Mouse (Mus musculus) myocyte (in vitro differentiated cells): Measurements from ENCODE around the gene Pfkfb2. TPM values are rescaled to one million over a fixed set of nuclear protein-coding genes. Genes with fewer than 3 reads are reported as not detected.

Experiments used
- H3K27me3 ChIP-seq: one replicate; pipeline ENCODE4 v1.6.1; 2011; ENCODE audit not compliant: control insufficient read depth, insufficient read depth, insufficient read length
- H3K36me3 ChIP-seq: one replicate; pipeline ENCODE4 v1.6.1; 2011; ENCODE audit not compliant: control insufficient read depth, insufficient read depth
- H3K4me2 ChIP-seq: one replicate; pipeline ENCODE4 v1.6.1; 2011; ENCODE audit warnings: low read depth, control low read depth
- H3K4me3 ChIP-seq: one replicate; pipeline ENCODE4 v1.5.1; 2011; ENCODE audit warnings: mild to moderate bottlenecking, control low read depth, moderate library complexity
- H3K79me2 ChIP-seq: one replicate; pipeline ENCODE4 v1.6.1; 2011; ENCODE audit not compliant: control insufficient read depth, insufficient read depth
- H3ac ChIP-seq: one replicate; pipeline ENCODE4 v1.6.1; 2011; ENCODE audit not compliant: control insufficient read depth, insufficient read length
- CEBPB ChIP-seq: IDR thresholded peaks from 2 replicates; pipeline ENCODE4 v1.6.1; 2011; ENCODE audit warnings: mild to moderate bottlenecking, moderate library complexity; ENCODE audit not compliant: poor library complexity, insufficient read depth, severe bottlenecking
- E2F4 ChIP-seq: IDR thresholded peaks from one replicate; pipeline ENCODE4 v1.6.1; 2011; ENCODE audit warnings: mild to moderate bottlenecking, control low read depth, moderate library complexity; ENCODE audit not compliant: insufficient read depth
- MAX ChIP-seq: IDR thresholded peaks from one replicate; pipeline ENCODE4 v1.6.1; 2011; ENCODE audit warnings: low read depth, mild to moderate bottlenecking, control low read depth
- MYOD1 ChIP-seq, 3 experiments: IDR thresholded peaks; one replicate each; pipeline ENCODE4 v1.6.1; 2011; ENCODE audit warnings: control low read depth in 2 of 3, low read depth in 2 of 3, mild to moderate bottlenecking in 2 of 3, moderate library complexity in 1 of 3; ENCODE audit not compliant: insufficient read length in 2 of 3, control insufficient read depth in 1 of 3
- MYOG ChIP-seq, 3 experiments: IDR thresholded peaks; one replicate each; pipeline ENCODE4 v1.6.1; 2011; ENCODE audit warnings: control low read depth in 2 of 3, low read depth in 2 of 3, mild to moderate bottlenecking in 2 of 3; ENCODE audit not compliant: insufficient read length in 2 of 3, control insufficient read depth in 1 of 3, insufficient read depth in 1 of 3
- POLR2A ChIP-seq: IDR thresholded peaks from one replicate; pipeline ENCODE4 v1.6.1; 2011; ENCODE audit warnings: low read depth, mild to moderate bottlenecking, control low read depth, moderate library complexity; ENCODE audit not compliant: insufficient read length
- POLR2AphosphoS2 ChIP-seq: IDR thresholded peaks from one replicate; pipeline ENCODE4 v1.6.1; 2011; ENCODE audit warnings: low read depth, control low read depth; ENCODE audit not compliant: insufficient read length
- REST ChIP-seq: IDR thresholded peaks from one replicate; pipeline ENCODE4 v1.6.1; 2011; ENCODE audit warnings: mild to moderate bottlenecking, control low read depth, moderate library complexity; ENCODE audit not compliant: insufficient read depth, insufficient read length
- SRF ChIP-seq: IDR thresholded peaks from one replicate; pipeline ENCODE4 v1.6.1; 2011; ENCODE audit warnings: low read depth; ENCODE audit not compliant: control insufficient read depth, insufficient read length
- TCF12 ChIP-seq: IDR thresholded peaks from one replicate; pipeline ENCODE4 v1.6.1; 2011; ENCODE audit warnings: mild to moderate bottlenecking, control low read depth; ENCODE audit not compliant: poor library complexity, insufficient read depth, severe bottlenecking
- TCF3 ChIP-seq: IDR thresholded peaks from one replicate; pipeline ENCODE4 v1.6.1; 2011; ENCODE audit warnings: low read depth, control low read depth; ENCODE audit not compliant: insufficient read length
- USF1 ChIP-seq: IDR thresholded peaks from one replicate; pipeline ENCODE4 v1.6.1; 2011; ENCODE audit warnings: low read depth, mild to moderate bottlenecking, control low read depth, moderate library complexity
- polyA plus RNA-seq: library from polyadenylated mRNA; unstranded; fragments of >200 nt; fragmentation: generic; extraction: Trizol; gene quantifications from one replicate; pipeline ENCODE4 v1.2.1, GENCODE M21; 2012; ENCODE audit warnings: missing spikeins

Pfkfb2 gene
- polyA plus RNA-seq, 1 experiment, result 2.6 TPM

- no peak overlapping the region for H3K4me3 ChIP-seq
- TF ChIP-seq POLR2A, result no peak
- no peak for TF ChIP-seq USF1
- no peak for TF ChIP-seq POLR2AphosphoS2
- no peak for TF ChIP-seq MYOD1 (IDR thresholded peaks at IDR 0.05; ENCODE audit: control insufficient read depth in 1 of 3, insufficient read length in 2 of 3, low read depth in 2 of 3)
- TF ChIP-seq SRF, result no peak
- no peak for TF ChIP-seq MAX
- no peak for TF ChIP-seq MYOG (IDR thresholded peaks at IDR 0.05; ENCODE audit: control insufficient read depth in 1 of 3, insufficient read depth in 1 of 3, insufficient read length in 2 of 3, low read depth in 2 of 3)
- no peak for TF ChIP-seq TCF3
- TF ChIP-seq E2F4, result no peak
- TF ChIP-seq REST, result no peak
- TF ChIP-seq CEBPB, result no peak
- no peak for TF ChIP-seq TCF12
Measured at GRCm38 (mm10) chr1:130644103-130644502, 85.0 kb downstream of the Pfkfb2 start.

DNA sequence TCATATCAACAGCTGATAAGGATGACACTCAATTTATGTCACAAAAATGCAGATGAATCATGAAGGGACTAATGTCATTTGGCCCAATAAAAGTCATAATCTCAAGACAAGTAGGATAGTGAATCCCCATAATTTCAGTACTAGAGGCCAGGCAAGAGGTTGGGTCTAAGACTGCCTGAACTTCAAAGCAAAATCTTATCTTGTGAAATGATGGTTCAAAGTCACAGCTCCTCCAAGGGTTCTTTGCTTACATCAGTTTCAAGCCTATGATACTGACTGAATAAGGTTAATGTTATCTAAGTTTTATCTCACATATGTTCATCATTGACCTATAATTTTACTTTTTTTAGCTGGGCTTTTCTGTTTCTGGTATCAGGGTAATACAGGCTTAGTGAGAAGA lies 88.1 kb downstream of the Pfkfb2 start:
- Histone ChIP-seq H3K36me3 (no peaks in the 10 kb centered on the region), H3K27me3 (no peaks in the 10 kb centered on the region), H3K4me3 (no peak overlapping the region), H3K79me2 (no peaks in the 10 kb centered on the region), H3K4me2 (no peak overlapping the region), H3ac (no peak overlapping the region)
- no peak for TF ChIP-seq REST
- no peak for TF ChIP-seq USF1
- TF ChIP-seq E2F4, result no peak

More at GRCm38 (mm10) chr1:130644103-130644502, 85.0 kb downstream of the Pfkfb2 start:
- Histone ChIP-seq H3K79me2 (no peaks in the 10 kb centered on the region), H3K36me3 (no peaks in the 10 kb centered on the region), H3K4me2 (no peak overlapping the region), H3K27me3 (no peaks in the 10 kb centered on the region), H3ac (no peak overlapping the region)

Other genes with a start within 250 kb of the Pfkfb2 start
- gene Zp3r, start 99.6 kb downstream of the Pfkfb2 start, polyA plus RNA-seq, result 0.06 TPM
- gene C4bp, start 67.6 kb downstream of the Pfkfb2 start, polyA plus RNA-seq, result not detected
- gene Gm29427, start 13.5 kb downstream of the Pfkfb2 start, polyA plus RNA-seq, result not detected
- 0.70 TPM for gene Yod1, start 11.9 kb downstream of the Pfkfb2 start, polyA plus RNA-seq
- 1.2 TPM for gene AA986860, start 2.7 kb upstream of the Pfkfb2 start, polyA plus RNA-seq
- gene Fcamr, start 71.6 kb upstream of the Pfkfb2 start, polyA plus RNA-seq, result not detected
- 0.01 TPM for gene Pigr, start 97.4 kb upstream of the Pfkfb2 start, polyA plus RNA-seq
- not detected for gene Fcmr, start 136.4 kb upstream of the Pfkfb2 start, polyA plus RNA-seq
- gene Il24, start 158.2 kb upstream of the Pfkfb2 start, polyA plus RNA-seq, result not detected
- gene Il20, start 182.2 kb upstream of the Pfkfb2 start, polyA plus RNA-seq, result not detected
- gene Il19, start 210.9 kb upstream of the Pfkfb2 start, polyA plus RNA-seq, result 0.11 TPM